Mouse (Mus musculus) testis, adult 2 months (tissue): ENCODE data around the gene Rab3a.

Experiments
- CTCF ChIP-seq: fragments of 200-500 bp; IDR thresholded peaks from 2 replicates; pipeline ENCODE4 v1.5.1; 2012; ENCODE audit warnings: low read depth, mild to moderate bottlenecking, inconsistent platforms, low read length, moderate library complexity; ENCODE audit not compliant: control insufficient read depth, insufficient read depth, insufficient replicate concordance
- POLR2A ChIP-seq: fragments of 200-500 bp; IDR thresholded peaks from 2 replicates; pipeline ENCODE4 v1.6.1; 2012; ENCODE audit warnings: low read depth, mild to moderate bottlenecking, inconsistent platforms, low read length, moderate library complexity; ENCODE audit not compliant: control insufficient read depth

DNA sequence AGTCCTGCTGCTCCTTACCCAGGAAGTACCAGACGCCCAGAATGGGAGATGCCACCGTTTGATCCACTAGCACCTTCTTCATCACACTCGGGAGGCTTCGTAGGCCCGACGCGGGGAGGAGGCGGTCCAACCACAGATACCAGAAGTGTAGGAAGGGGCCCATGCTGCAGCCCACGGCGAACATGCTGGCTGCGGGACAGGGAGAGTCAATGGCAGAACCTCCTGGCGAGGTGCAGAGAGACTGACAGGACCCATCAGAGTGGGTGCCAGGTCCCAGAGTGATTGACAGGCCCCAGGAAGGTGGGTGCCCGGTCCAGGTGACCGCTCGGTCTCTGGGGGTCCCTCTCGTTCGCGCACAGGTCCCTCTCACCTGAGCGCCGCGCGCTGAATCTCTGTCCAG, 5.9 kb downstream of the Rab3a start:
- TF ChIP-seq CTCF (no peak), POLR2A (no peak)
